Mouse (Mus musculus) limb, embryonic 11.5 days (tissue): ENCODE measurements around the gene Med17. TPM values are rescaled to one million over a fixed set of nuclear protein-coding genes. Genes with fewer than 3 reads are reported as not detected.
A peak's percentile ranks its signal among the peaks of the same experiment; 100 is the strongest.

Experiments
- ATAC-seq: fragments of 200-750 bp; cut with Nextera tagmentation; 2 replicates; pipeline ENCODE4 v1.8.0; 2017; ENCODE audit warnings: low read depth; ENCODE audit not compliant: insufficient number of reproducible peaks, low FRiP score, low TSS enrichment
- DNase-seq: peaks from one replicate; pipeline ENCODE4 v3.0.0-alpha.2; 2015; ENCODE audit warnings: low spot score
- H3K27ac ChIP-seq: fragments of 300-500 bp; sonication (generic); replicated peaks from 2 replicates; pipeline ENCODE4 v1.5.1; 2014; ENCODE audit warnings: low read depth, mild to moderate bottlenecking, low read length
- H3K27me3 ChIP-seq: fragments of 300-500 bp; sonication (generic); 2 replicates; pipeline ENCODE4 v1.6.1; 2014; ENCODE audit warnings: mild to moderate bottlenecking, low read length, mixed read lengths; ENCODE audit not compliant: control insufficient read depth, insufficient read depth
- H3K36me3 ChIP-seq: fragments of 300-500 bp; sonication (generic); 2 replicates; pipeline ENCODE4 v1.6.1; 2014; ENCODE audit warnings: mild to moderate bottlenecking, low read length, moderate library complexity, mixed read lengths; ENCODE audit not compliant: control insufficient read depth, insufficient read depth
- H3K4me1 ChIP-seq: fragments of 300-500 bp; sonication (generic); 2 replicates; pipeline ENCODE4 v1.6.1; 2014; ENCODE audit warnings: low read length, mixed read lengths; ENCODE audit not compliant: control insufficient read depth, insufficient read depth
- H3K4me2 ChIP-seq: fragments of 300-500 bp; sonication (generic); 2 replicates; pipeline ENCODE4 v1.6.1; 2014; ENCODE audit warnings: low read depth, mild to moderate bottlenecking, moderate library complexity; ENCODE audit not compliant: severe bottlenecking
- H3K4me3 ChIP-seq: fragments of 300-500 bp; sonication (generic); 2 replicates; pipeline ENCODE4 v1.5.1; 2014; ENCODE audit warnings: low read depth, low read length
- H3K9ac ChIP-seq: fragments of 300-500 bp; sonication (generic); 2 replicates; pipeline ENCODE4 v1.6.1; 2014; ENCODE audit warnings: mild to moderate bottlenecking, low read length
- H3K9me3 ChIP-seq: fragments of 300-500 bp; sonication (generic); 2 replicates; pipeline ENCODE4 v1.6.1; 2016; ENCODE audit warnings: low read length; ENCODE audit not compliant: control insufficient read depth
- WGBS: fragments of 180-500 bp; shearing (Covaris S2); extraction: QIAGEN DNeasy Blood & Tissue Kit; methylation state at CpG from one replicate; pipeline ENCODE4 v1.1.7; 2014; 5-methylcytosine and 5-hydroxymethylcytosine counted together
- polyA plus RNA-seq: library from polyadenylated mRNA; unstranded; fragments of >200 nt; fragmentation: Nextera tagmentation; extraction: Ambion mirVana; gene quantifications from 2 replicates; pipeline ENCODE4 v1.2.1, GENCODE M21; 2014

Gene Med17
- polyA plus RNA-seq, 1 experiment from 2014 or later: 46.6 TPM

DNA sequence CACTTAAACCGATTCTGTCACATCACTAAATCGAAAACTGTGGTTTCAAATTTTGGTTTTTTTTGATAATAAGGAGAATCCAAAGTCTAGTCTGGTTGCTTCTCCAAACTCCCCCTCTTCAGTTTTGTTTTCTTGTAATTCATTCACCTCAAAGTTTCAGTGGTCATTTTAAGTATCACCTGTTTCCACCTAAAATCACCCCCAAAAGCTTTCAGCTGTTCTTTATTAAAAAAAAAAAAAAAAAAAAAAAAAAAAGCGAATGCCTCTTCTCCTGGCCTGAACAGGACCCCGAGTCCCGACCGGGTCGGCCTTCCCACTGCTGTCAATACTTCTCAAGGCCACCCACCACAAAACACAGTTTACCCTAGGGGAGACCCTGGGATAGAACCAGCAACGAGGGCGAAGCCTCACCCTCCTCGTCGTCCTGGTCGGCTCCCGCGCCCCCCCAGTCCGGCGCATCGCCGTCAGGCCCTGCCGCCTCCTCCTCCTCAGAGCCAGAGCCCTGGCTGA, 537 bp downstream of the Med17 start:
- Histone ChIP-seq H3K27ac (peak overlapping the region; percentile 73), H3K4me2 (peak overlapping the region; percentile 51), H3K4me3 (peak overlapping the region; percentile 97), H3K4me1 (peaks cover 5% of the 10 kb centered on the region; the same call in 1 of the 2 replicates), H3K9ac (peak overlapping the region; percentile 91), H3K9me3 (no peaks in the 10 kb centered on the region), H3K36me3 (peaks cover 6% of the 10 kb centered on the region; the same call in 1 of the 2 replicates), H3K27me3 (no peaks in the 10 kb centered on the region)
- ATAC-seq (no peak; the same call in 1 of the 2 replicates), DNase-seq (no peak)
- 8% methylated on average over 19 of the region's 19 CpGs for WGBS

DNA sequence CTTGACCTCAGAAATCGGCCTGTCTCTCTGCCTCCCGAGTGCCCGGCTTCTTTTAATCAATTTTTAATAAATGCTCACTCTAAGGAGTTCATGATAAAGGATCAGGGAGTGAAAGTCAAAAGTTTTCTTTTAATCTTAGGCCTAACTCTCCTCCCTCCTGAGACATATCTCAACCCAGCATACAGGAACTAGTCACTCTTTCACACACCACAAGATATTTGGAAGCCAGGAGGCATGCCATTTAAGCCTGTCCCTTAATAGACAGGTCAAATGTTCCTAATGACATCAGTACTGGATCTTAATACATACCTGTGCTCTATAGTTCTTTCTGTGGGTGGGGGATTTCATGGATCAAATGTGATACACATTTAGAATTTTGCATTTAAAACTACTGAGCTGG, 1.4 kb downstream of the Med17 start:
- no peak for ATAC-seq

DNA sequence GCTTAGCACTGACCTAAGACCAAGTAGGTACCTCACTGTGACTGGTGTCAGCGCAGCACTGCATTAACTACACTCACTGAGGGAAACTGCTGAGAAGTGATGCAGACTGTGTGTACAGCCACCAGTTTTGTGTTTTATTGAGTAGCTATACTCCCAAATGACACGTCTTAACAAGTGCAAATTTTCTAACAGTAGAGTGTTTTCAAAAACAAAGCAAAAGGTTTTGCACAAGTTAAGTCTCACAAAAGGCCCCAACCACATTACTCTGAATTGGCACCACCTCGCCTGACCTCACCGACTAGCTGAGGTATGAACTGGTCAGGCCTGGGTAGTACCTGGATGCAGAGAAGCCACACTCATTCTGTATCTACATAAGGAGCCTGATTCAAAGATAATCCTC, 2.9 kb downstream of the Med17 start:
- peaks cover 13% of the 10 kb centered on the region; the same call in 1 of the 2 replicates for H3K36me3 ChIP-seq
- no peaks in the 10 kb centered on the region for H3K9me3 ChIP-seq
- H3K27me3 ChIP-seq: no peaks in the 10 kb centered on the region
- H3K4me2 ChIP-seq: no peak overlapping the region
- DNase-seq (no peak), ATAC-seq (no peak)
- H3K4me3 ChIP-seq: no peak overlapping the region
- H3K27ac ChIP-seq: no peak overlapping the region
- H3K4me1 ChIP-seq: peaks cover 5% of the 10 kb centered on the region; the same call in 1 of the 2 replicates
- 94% methylated on average over 4 of the region's 4 CpGs for WGBS
- no peak overlapping the region for H3K9ac ChIP-seq

More for the DNA sequence above, 1.4 kb downstream of the Med17 start:
- peaks cover 5% of the 10 kb centered on the region; the same call in 1 of the 2 replicates for H3K4me1 ChIP-seq
- H3K4me3 ChIP-seq: no peak overlapping the region; the same call in 1 of the 2 replicates
- H3K9ac ChIP-seq: no peak overlapping the region
- H3K36me3 ChIP-seq: peaks cover 11% of the 10 kb centered on the region; the same call in 1 of the 2 replicates
- no peaks in the 10 kb centered on the region for H3K9me3 ChIP-seq
- no peaks in the 10 kb centered on the region for H3K27me3 ChIP-seq
- 92% methylated on average over 3 of the region's 3 CpGs for WGBS
- no peak overlapping the region for H3K4me2 ChIP-seq
- H3K27ac ChIP-seq: no peak overlapping the region
- DNase-seq: no peak

DNA sequence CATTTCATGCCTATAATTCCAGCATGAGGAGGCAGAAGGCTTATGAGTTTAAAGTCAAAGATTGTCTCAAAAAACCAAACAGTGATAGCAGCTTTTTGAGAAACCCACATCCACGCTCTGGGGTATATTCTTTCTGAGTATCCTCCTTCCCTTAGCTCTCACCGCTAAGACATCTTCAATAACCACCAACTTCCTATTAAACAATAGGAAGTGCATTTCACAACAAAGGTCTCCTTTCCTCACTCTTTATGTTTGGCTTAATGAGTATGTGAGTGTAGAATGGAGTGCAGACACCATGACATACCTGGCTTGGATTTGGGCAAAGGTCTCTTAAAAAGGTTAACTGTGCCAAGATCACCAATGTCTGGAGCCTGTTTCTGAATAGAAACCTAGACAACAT, 5.8 kb downstream of the Med17 start:
- Histone ChIP-seq H3K4me1 (no peaks in the 10 kb centered on the region), H3K4me2 (no peak overlapping the region), H3K27ac (no peak overlapping the region), H3K9ac (no peak overlapping the region), H3K9me3 (no peaks in the 10 kb centered on the region), H3K36me3 (peaks cover 19% of the 10 kb centered on the region; the same call in 1 of the 2 replicates), H3K27me3 (no peaks in the 10 kb centered on the region), H3K4me3 (no peak overlapping the region)
- no peak for ATAC-seq
- DNase-seq: no peak
- 96% methylated on average over 2 of the region's 2 CpGs for WGBS

DNA sequence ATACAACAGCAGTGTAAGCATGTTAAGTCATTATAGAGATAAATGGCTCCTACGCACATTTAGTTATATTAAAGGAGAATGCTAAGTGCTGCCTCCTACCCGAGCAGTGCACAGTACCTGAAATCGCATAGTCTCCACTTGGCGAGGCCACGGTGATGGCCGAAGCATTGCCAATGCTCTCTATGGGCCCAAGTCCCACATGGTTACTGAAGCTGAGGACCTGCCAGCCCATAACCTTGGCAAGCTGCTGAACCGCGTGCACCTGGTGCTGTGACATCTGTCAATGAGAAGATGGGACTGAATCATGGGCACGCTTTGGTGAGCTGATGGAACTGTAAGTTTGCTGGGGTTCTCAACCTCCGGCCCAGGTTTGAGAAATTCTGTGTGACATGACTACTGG, 16.2 kb downstream of the Med17 start:
- Histone ChIP-seq H3K9ac (no peak overlapping the region), H3K4me1 (no peaks in the 10 kb centered on the region), H3K9me3 (no peaks in the 10 kb centered on the region), H3K36me3 (peaks cover 32% of the 10 kb centered on the region), H3K4me3 (no peak overlapping the region), H3K27me3 (no peaks in the 10 kb centered on the region), H3K4me2 (no peak overlapping the region), H3K27ac (no peak overlapping the region)
- ATAC-seq (no peak), DNase-seq (no peak)
- 92% methylated on average over 10 of the region's 10 CpGs for WGBS

DNA sequence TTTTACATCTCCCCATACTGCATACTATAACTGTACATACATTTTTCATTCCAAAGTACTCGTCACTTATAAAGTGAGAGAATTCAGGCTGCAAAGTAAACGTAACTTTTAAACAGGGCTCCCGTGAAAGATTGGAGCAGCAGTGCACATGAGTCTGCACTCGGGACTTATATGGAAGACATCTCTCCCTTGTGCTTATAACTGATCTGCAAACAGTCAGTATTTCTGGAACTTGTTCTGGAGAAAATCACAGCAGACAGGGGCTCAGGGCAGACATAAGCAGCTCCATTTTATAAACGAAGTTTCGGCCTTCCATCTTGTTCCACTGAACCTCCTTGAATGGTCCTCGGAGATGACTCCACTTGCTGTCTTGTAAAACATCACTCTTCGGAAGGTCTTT, 17.8 kb downstream of the Med17 start:
- WGBS: 95% methylated on average over 8 of the region's 8 CpGs
- Histone ChIP-seq H3K4me2 (no peak overlapping the region), H3K27me3 (no peaks in the 10 kb centered on the region), H3K36me3 (peaks cover 31% of the 10 kb centered on the region), H3K4me3 (no peak overlapping the region), H3K9ac (no peak overlapping the region), H3K9me3 (no peaks in the 10 kb centered on the region), H3K4me1 (no peaks in the 10 kb centered on the region), H3K27ac (no peak overlapping the region)
- no peak for ATAC-seq
- no peak for DNase-seq

DNA sequence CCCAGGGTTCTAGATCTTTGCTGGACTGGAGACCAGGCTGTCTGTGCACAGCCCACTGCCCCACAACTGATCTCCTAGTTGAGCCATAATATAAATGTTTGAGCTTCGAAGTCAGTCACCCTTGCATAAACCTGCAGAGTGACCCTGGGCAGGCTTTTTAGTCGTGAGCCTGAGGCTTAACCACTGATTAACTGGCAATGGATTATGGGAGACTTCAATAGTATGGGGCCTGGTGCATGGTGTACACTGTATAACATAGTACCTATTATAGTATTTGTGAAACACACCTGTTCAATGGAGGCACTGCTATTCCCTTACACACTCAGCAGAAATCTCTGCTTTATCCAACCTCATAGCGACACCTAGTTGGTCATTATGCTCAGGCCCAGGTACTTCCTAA, 23.5 kb downstream of the Med17 start:
- H3K27me3 ChIP-seq: no peaks in the 10 kb centered on the region
- DNase-seq: no peak
- H3K9me3 ChIP-seq: no peaks in the 10 kb centered on the region
- H3K27ac ChIP-seq: no peak overlapping the region
- no peak overlapping the region for H3K4me3 ChIP-seq
- H3K4me2 ChIP-seq: no peak overlapping the region
- WGBS: 88% methylated on average over 3 of the region's 3 CpGs
- no peak overlapping the region for H3K9ac ChIP-seq
- H3K4me1 ChIP-seq: no peaks in the 10 kb centered on the region
- ATAC-seq: no peak
- H3K36me3 ChIP-seq: 0 out of 2 replicates have a peak, but pooled peaks cover 6% of the 10 kb centered on the region

DNA sequence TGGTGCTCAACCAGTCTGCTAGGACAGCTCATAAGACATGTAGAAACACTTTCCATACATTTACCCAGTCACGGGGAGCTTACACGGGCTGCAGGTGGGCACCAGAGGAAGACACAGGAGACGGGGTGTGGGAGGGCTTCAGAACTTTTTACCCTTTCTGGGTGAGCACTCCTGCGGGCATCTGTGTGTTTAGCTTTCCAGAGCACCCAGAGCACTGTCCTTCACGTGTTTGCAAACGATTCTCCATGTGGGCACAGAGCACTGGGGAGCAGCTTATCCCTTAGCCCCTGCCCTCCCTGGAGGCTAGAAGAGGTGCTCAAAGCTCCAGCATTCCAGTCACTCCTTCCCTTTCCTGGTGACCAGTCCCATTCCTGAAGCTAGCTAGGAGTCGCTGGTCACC, 25.2 kb downstream of the Med17 start:
- WGBS: 83% methylated on average over 7 of the region's 7 CpGs
- no peak overlapping the region for H3K27ac ChIP-seq
- no peak for ATAC-seq

DNA sequence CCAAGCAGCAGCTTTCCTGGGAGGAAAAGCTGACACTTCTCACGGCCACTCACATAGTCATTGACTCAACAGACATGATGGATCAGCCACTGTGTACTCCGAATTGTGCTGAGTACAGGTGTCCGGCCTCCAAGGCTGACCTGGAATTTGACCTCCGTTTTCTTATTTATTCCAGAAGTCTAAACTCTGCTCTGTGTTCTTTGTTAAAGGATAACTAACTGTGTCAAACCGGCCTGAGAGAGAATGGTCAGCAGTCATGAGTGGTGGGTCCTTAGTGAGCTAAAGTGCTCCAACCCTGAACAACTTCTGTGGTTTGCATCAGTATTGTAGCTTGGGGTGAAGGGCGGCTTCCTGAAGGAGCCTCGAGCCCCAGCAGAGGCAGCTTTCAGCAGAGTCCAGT, 27.5 kb downstream of the Med17 start:
- H3K4me2 ChIP-seq: no peak overlapping the region
- H3K4me3 ChIP-seq: no peak overlapping the region
- DNase-seq (no peak), ATAC-seq (no peak)
- no peaks in the 10 kb centered on the region for H3K9me3 ChIP-seq
- no peak overlapping the region for H3K9ac ChIP-seq
- no peaks in the 10 kb centered on the region for H3K4me1 ChIP-seq
- H3K27ac ChIP-seq: no peak overlapping the region
- WGBS: 81% methylated on average over 7 of the region's 7 CpGs
- H3K36me3 ChIP-seq: no peaks in the 10 kb centered on the region
- no peaks in the 10 kb centered on the region for H3K27me3 ChIP-seq

More for the DNA sequence above, 25.2 kb downstream of the Med17 start:
- no peak for DNase-seq
- Histone ChIP-seq H3K4me2 (no peak overlapping the region), H3K36me3 (no peaks in the 10 kb centered on the region), H3K27me3 (no peaks in the 10 kb centered on the region), H3K4me1 (no peaks in the 10 kb centered on the region), H3K9me3 (no peaks in the 10 kb centered on the region), H3K9ac (no peak overlapping the region), H3K4me3 (no peak overlapping the region)
